Mouse (Mus musculus) retina, embryonic 14.5 days (tissue): ENCODE results near the gene Slc43a3.
A peak's percentile ranks its signal among the peaks of the same experiment; 100 is the strongest.

ENCODE experiments used
- DNase-seq: peaks from one replicate; pipeline ENCODE4 v3.0.0-alpha.2; 2015; ENCODE audit warnings: low spot score

Slc43a3 gene

DNA sequence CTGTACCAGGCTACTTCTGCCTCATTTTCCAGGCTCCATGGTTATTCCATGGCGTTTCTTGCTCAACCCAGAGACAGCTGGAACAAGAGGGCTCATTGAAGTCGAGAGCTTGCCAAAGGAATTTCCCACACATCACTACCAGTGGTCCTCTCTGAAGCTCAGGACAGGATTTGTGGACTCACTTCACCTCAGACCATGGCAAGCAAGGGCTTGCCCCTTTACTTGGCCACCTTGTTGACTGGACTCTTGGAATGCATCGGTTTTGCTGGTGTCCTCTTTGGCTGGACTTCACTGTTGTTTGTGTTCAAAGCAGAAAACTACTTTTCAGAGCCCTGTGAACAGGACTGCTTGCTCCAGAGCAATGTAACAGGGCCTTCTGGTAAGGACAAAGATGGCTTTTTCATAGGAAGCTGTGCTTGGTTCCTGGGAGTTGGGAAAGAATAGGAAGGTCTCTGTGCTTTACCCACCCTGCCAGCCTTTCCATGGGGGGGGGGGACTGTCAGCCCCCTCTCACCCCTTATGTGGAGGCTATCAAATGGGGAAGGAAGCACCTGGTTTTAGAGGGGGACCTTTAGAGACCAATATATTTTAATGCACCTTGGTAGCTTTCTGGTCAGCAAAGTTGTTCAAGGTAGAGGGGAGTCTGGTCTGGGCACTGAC, 1.2 kb downstream of the Slc43a3 start:
- no peak for DNase-seq

DNA sequence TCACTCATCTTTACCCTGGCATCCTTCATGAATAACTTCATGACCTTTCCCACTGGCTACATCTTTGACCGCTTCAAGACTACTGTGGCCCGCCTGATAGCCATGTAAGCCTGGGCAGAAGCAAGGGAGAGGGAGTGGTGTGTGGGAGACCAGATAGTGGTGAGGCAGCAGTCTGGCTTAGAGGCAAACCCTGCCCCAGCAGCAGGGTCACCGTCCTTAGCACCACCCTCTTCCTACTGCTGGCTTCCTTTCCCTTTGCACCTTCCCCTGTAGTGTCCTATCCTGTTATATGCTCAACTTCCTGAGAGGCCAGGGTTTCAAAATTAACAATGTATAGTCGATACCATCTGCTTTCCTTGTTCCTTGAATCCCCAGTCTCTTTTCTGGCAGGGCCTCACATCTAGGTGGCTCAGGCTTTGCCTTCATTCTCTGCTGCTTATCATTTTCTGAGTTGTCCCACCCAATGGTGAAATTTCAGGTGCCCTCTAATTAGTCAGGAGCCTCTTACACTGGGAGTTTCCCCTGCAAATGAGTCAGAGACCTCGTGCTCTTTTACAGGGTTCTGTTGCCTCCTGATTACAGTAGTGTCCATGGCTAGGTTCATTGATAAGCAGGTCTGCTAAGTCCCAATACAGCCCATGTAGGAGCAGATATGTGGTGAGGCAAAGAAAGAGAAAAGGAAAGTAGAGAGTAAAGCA, 2.0 kb downstream of the Slc43a3 start:
- no peak for DNase-seq

DNA sequence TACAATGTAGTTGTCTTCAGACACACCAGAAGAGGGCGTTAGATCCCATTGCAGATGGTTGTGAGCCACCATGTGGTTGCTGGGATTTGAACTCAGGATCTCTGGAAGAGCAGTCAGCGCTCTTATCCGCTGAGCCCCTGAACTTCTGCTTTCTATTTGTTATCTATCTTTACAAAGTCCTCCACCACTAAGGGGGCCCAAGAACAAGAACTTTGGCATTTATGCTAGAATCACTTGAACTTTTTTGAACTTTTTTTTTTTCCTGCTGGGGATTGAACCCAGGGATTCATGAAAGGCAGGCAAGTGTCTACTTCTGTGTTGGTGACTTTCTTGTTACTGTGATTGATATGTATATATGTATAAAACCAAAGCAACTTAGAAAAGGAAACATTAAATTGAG, 2.9 kb downstream of the Slc43a3 start:
- no peak for DNase-seq

DNA sequence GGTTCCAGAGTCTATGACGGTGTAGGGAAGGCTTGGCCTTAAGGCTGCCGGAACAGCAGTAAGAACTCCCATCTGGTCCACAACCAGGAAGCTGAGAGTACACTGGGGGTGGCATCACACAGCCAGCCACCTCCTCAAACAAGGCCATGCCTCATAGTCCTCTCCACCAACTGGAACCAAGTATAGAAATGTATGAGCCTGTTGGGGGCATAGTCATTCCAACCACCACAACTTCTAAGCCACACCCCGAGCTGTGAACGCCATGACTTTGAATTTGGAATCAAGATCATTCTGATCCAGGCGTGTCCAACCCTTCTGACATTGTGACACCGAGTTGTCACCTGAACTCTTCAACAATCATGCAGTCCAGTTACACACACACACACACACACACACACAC, 3.3 kb downstream of the Slc43a3 start:
- no peak for DNase-seq

DNA sequence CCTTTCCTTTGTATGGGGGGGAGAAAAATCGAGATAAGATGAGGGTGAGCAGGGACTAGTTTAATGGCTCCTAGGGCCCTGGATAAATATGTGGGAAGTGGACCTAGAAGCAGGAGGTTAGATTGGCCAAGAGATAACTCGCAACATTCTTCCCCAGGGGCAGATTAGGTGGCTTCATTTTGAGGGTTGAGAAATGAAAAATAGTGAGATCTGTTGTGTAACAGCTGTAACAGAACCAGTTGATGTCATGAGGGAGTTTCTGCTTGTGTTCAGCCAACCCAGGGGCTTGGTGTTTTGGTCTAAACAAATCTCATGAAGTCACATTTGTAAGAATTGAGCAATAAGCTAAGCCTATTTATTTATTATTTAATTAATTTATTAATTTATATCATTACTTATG, 5.0 kb downstream of the Slc43a3 start:
- no peak for DNase-seq

DNA sequence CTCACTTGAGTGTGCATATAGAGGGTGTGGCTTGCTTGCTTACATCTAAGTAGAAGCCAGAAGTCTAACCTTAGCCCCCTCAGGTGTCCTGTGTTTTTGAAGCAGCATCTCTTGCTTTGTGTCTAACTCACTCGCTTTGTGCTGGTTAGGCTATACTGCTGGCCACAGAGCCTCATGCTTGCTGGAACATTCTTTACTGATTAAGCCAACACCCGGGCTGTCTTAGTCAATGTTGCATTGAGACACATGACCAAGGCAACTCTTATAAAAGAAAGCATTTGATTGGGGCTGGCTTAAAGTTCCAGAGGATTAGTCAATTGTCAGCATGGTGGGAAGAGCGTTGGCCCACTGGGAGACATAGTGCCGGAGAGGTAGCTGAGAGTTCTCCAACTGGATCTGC, 5.4 kb downstream of the Slc43a3 start:
- no peak for DNase-seq

DNA sequence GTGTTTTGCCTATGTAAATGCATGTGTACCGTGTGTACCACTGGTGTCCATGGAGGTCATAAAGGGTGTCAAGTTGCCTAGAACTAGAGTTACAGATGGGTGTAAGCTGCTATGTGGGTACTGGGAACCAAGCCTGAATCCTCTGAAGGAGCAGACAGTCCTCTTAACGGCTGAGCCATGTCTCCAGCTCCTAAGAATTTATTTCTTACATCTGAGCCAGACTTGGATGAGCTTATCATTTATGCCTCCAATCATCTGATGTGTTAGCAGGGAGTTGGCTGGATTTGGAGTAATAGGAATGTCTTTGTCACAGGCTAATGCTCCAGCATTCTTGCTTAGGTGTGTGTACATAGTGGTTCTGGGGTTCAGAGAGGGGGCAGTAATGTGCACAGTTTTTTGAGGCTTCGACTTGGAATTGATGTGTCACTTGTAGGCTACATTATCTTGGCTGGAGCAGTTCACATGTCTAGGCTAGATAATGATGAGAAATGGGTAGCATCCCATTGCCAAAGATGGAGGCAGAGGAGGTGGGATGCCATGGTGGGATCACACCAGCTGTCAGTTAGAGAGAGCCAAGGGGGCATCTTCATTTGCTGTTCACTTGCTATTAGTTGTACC, 10.9 kb downstream of the Slc43a3 start:
- DNase-seq: no peak

DNA sequence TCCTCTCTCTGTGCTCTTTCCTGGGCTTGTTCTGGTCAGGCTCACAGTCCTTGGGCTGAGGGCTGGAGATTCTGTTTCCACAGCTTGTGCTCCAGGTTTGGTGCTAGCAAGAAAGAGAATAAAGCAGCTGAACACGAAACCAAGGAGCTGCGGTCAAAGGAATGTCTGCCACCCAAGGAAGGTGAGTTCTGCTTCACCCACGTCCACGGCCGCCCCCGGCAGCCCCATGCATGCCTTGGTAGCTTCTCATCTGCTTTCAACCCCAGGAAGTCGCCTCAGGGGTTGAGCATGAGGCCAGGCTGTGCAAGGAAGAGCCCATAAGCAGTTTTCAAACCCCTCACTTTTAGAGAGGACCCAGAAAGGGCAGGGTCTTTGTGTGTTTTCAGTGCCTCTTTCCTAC, 11.9 kb downstream of the Slc43a3 start:
- DNase-seq: no peak

DNA sequence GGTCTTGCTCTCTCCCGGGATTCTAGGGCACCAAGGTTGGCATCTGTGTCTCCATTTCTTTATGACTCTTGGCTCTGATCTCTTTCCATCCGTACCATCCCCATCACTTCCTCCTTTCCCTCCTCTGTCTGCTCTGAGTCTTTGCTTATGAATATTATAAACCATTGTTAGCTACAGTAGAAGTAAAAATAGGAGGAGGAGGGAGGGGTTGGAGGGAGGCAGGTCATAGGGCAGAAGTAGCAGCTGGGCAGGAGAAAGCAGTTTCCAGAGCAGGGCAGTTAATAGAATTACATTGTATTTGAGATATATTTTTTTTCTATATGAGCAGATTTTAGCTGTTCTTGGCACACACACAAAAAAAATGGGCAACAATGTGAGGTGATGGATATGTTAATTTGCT, 12.3 kb downstream of the Slc43a3 start:
- DNase-seq: no peak

DNA sequence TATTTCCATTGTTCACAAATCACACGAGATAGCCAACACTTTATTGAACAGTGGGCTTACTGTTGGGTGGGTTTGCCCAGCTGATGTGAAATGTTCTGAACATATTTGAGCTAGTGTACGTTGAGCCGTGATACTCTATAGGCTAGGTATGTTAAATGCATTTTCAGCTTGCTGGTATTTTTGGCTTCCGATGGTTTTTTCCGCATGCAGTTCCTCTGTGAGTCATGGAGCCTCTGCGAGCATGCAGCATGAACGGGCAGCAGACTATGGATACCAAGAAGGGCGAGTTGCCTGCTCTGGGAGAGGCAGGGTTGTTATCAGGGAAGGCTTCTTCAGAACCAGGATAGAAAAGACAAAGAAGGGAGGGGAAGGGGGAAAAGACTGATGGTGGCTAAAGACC, 14.6 kb downstream of the Slc43a3 start:
- DNase-seq: no peak

DNA sequence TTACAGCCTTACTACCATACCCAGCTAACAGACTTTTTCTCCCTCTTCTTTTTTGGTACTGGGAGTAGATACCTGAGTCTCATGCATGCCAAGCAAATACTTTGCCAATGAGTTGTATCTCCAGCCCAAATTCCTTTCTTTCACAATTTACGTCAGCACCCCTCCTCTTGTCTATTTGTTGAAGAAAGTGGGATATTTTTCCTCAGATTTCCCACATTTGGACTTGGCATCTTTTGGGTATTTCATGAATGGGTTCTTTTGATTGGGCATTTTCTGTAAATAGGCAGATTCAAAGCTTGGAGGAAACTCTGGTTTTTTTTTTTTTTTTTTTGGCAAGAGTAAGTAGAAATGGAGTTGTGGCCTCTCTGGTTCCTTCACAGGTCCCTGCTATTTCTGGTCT, 15.9 kb downstream of the Slc43a3 start:
- DNase-seq: no peak

DNA sequence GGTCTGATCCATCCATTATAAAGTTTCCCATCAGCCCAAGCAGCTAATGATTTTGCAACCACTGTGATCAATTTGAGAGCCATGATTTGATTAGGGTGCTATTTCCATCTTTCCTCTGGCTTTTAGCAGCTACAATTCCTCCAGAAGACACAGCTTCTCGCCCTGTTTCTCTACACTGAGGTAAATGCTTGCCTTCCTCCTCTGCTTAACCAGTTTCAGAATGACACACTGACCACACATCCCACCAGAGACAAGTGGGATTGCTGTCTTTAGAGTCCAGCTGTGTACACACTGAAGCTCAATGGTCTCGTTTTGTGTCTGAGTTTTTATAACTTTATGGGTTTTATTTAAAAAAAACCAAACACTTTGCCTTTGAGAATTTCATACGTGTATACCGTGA, 16.3 kb downstream of the Slc43a3 start:
- DNase-seq: no peak

DNA sequence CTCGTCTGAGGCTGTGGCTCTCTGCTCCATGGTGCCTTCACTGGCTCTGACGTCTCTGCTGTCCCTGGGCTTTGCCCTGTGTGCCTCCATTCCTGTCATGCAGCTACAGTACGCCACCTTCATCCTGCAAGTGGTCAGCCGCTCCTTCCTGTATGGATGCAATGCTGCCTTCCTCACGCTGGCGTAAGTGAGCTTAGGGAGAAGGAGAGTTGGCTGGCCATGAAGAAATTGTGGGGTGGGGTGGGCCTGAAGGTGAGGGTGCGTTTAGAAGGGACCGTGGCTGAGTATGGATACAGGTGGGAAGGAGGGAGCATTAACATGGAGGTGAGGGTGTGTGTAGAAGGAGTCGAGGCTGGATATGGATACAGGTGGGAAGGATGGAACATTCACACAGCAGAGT, 19.1 kb downstream of the Slc43a3 start:
- DNase-seq: no peak

DNA sequence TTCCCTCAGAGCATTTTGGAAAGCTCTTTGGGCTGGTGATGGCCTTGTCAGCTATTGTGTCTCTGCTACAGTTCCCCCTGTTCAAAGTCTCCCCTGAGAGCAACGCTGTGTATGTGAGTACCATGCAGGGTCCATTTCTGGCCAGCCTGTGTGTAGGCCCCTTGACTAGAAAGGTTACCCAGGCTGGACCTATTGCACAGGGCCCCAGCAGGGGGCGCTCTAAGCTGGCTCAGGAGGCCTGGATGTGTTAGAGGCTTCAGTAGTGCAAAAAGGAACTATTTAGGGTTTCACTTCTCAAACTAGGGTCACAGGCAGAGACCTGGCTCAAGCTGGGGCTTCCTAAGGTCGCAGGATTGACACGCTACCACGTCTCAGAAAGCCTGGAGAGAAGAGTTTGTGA, 19.9 kb downstream of the Slc43a3 start:
- DNase-seq: peak; percentile 69

DNA sequence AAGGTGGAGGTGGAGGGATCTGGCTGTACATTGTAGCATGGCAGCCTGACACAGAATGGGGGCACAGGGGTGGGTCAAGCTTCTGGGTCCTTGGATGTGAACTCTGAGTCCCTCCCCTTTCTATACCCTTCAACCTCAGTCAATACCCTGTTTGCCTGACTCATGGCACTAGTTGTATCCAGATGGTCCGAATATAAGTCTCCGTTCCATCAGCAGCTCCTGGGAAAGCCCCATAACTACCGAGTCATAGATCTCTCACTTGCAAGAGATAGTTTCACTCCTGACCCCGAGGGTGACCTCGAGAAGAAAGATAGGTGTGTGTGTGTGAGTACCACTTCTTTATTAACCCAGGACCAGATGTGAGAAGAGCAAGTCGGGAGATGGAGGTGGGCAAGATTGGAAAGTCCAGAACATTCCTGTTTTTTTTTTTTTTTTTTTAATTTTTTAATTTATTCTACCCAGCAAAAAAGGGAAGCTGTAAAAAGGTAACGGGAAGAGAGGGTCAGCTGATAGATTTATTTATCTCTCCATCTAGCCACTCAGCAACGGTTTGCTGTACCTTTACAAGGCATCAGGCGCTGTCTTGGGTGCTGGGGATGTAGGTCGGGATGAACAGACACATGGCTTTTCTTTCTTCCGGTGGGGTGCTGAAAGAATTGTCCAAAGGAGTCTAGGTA, 22.3 kb downstream of the Slc43a3 start:
- DNase-seq: no peak

DNA sequence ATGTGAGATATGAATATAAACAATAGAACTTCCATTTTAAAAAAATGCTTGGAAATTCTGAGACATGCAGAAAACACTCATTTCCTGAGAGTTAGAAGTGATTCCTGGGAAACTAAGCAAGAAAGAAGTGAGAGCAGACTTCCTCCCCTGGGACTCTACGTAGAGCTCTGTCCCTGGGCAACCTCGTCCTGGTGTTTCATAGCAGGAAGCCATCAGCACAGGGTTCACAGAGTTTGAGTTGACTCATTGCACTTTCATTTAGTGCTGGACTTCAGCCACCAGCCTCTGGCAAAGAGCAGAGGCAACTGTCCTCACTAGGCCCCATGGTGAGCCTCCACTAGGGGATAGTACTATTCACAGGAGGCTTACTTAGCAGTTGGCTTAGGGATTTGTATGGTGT, 24.9 kb downstream of the Slc43a3 start:
- DNase-seq: no peak

DNA sequence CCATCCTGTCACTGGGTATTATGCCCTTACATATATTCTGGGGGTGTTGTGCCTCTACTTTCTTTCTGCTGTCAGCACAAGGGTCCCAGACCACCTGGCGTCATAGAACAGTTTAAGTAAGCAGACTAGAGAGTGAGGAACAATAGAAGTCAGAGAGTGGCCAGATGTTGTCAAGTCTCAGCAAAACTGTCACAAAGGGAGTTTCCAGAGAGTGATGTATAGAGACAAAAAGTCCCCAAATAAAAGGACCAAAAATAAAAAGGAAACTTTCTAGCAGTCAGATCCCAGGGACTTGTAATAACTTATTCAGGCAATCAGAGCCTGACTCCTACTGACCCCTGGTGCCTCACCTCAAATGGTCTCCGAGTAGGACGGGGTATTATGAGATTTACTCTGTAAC, 25.5 kb downstream of the Slc43a3 start:
- DNase-seq: no peak

DNA sequence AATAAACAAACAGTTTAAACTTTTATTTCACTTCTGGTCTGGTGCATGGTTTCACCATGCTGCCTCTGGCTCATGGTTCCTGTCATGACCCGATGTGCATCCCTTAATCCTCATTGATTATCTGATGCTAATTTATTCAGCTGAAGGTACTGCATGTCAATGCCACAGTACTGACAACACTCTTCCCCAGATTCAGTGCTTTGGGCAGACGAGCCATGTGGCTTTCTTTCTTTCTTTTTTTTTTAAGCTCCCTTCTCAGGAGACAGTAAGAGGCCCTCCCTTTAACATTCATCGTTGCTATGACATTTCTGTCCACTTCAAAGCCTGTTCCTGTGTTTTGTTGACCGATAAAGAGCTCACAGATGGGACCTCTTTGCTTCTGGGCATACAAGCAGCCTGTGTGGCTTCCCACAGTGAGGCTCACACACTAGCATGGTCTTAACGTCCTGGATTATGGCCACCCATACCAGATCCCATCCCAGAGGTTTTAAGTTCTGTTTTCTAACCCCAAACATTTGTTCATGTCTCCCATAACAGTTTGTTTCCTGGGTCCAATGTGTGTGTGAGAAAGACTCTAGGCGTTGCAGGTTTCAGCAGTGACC, 26.6 kb downstream of the Slc43a3 start:
- peak; percentile 17 for DNase-seq

DNA sequence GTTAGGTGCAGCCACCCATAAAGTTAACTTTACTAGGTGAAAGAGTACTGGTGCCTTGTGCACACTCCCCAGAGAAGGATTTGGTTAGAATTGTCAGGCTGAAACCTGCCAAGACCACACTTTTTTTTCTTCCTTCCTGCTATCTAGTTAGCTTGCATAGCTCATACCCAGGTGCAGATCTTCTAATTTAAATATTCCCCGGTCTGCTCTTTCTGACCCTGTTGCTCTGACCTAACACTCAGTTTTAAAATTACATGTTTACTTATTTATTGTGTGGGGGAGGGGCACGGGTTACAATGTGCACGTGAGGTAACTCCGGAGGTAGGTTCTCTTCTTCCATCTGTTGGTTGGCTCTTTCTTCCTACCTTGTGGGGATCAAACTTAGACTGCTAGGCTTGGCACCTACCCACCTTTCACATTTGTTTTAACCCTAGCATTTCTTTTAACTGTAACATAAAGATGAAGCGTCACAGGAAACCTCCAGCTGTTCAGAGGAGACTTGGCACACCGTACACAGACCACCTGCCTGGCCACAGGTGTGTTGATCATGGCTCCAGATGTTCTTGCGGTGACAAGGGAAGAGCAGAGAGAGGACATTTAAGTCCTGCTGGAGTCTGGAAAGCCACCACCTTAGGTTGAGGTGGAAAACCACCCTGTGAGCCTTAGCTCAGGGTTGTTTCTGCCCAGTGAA, 27.9 kb downstream of the Slc43a3 start:
- no peak for DNase-seq

DNA sequence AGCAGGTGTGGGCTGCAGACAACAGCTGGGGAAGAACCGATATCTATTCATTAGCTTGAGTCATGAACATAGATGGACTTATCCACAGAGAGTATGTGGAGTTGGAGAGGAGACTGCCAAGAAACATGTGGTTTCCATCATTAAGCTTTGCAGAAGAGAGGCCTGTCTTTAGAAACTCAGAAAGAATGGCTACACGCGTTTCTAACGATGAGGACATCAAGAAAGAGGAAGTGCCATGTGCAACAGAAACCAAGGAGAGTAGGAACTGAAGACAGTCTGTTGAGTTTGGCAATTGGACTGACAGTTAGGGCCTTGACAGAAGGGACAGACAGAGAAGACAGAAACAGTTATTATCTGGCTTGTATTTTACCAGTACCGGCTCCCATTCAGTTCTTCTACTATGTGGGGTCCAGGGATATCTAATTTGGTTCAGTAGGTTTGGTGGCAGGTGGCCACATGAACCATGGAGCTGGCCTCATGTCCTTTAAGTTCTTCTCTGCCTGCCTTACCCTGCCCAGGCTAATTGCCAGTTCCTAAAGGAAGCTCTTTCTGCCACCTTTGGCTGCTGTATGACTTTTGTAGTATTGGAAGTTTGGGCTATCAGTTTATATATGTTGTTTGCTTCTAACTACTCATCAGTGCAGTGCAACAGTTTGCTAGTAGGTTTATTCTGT, 31.1 kb downstream of the Slc43a3 start:
- DNase-seq: no peak

DNA sequence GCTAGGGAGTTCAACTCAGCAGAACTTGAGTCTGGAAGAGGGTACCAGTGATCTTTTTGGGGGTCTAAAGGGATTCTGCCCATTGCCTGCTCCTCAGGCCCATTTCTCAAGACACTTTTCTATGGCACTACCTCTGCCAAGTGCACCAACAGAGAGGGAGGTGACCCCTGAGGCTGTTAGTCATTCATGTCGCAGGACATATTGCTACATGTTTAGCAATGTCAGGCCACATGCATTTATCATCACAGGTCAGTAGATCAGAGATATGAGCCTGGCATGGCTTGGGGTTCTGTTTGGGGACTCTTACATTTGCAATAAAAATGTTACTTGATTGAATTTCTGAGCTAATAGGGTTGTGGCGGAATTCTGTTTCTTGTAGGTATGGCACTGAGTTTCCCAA, 39.2 kb downstream of the Slc43a3 start:
- no peak for DNase-seq

DNA sequence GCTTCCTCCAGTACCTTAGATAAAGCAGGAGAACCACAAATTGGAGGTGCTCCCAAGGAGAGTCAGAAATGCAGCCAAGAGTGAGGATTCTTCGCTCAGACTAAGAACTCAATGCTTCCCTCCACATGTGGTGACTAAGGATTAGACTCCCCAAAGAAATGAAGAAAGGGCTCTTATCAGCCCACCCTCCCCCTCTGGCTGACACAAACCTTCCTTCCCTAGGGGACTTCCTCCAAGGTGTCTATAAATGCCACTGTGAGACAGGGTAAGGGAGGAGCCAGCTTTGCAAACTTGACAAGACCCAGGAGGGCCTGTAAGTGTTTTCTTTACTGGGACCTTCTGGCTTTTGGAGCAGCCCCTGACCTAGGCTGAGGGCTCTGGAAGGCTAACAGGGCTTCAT, 43.8 kb downstream of the Slc43a3 start, which contains the start of gene Prg2:
TSS of gene Prg2 (plus strand) at position 274 of the 400 bp plus-strand sequence.
- no peak for DNase-seq
